Mouse (Mus musculus): Measurements from ENCODE around the gene Klhl10. TPM values are rescaled to one million over a fixed set of nuclear protein-coding genes. Genes with fewer than 3 reads are reported as not detected.

Klhl10 gene
- total RNA-seq, 2 experiments from 2014 or later: 0.61 to 1.4 TPM

DNA sequence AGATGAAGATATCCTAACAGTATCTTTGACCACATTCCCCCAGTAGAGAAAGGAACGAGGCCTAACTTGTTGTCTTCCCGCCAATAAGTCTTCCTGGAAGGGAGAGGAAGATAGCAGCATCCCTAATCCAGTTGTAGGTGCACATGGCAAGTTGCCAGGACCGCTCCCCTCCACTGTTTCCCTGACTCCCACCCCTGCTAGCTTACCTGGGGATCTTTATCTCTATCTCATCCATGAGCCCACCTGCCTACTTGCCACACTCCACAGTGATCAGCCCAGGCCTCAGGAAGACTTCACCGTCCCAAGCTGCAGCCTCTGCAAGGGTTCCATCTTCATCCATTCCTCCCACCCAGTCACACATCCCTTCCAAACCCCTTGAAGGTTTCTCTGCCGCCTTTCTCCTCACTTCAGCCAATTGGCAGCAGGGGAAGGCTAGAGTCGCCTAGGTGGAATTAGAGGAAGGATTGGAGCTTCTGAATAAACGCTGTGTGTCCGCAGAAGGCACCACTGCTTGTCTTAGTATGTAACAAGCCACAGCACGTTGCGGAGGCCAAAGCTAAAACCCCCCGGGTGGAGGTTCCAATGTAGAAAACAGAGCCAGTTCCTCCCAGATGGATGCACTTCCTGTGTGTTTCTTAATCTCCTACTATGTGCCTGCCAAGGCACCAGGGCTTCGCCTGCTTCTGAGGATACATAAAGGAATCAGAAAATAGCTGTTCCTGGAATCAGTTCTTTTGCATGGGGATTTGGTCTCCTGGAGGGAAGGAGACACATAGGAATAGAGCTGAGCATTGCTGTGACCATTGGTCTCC, 41.8 kb upstream of the Klhl10 start:
- no peak overlapping the region for H3K27ac ChIP-seq
- intact Hi-C loops (cut with DNase I): no loop called here
- no peak for TF ChIP-seq CTCF (IDR thresholded peaks at IDR 0.05)
- H3K4me3 ChIP-seq: no peak overlapping the region
- no peak for DNase-seq (ENCODE audit: extremely low spot score in 1 of 2, low spot score in 2 of 2)

DNA sequence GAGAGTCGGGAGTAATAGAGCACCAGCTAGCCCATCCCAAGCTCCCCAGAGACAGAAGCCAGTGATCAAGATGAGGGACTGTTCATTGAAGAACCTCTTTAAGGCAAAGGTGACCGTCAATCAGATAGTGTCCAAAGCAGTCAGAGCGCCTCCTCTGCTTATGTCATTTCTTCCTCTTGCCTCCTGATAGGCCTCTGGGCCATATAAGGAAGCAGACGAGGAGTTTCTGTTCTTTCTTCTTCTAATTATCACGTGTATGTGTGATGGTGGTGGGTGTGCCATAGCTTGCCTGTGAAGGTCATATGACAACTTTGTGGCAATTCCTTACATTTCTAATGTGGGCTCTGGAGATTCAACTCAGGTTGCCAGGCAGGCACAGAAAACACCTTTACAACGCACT, 40.9 kb upstream of the Klhl10 start:
- TF ChIP-seq CTCF (IDR thresholded peaks at IDR 0.05): no peak
- no peak for DNase-seq (ENCODE audit: extremely low spot score in 1 of 2, low spot score in 2 of 2)
- intact Hi-C loops (cut with DNase I): no loop called here

DNA sequence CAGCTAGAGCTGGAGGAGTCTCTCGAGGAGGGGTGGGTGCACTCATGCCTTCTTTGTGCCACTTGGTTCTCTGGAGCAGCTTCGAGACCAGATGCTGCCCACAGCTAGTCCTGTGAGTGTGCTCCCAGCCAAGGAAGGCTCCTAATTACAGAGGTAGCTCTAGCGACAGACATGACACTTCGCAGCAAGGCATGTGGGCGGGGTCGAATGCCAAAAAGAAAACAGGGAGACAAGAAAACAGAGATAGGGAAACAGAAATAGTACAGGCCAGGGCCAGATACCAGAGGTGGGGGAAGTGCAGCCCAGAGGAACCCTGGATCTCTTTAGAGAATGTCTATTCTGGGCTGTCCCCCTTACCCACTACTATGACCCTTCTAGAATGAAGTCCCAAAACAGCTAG, 39.5 kb upstream of the Klhl10 start:
- DNase-seq (ENCODE audit: extremely low spot score in 1 of 2, low spot score in 2 of 2): no peak
- TF ChIP-seq CTCF (IDR thresholded peaks at IDR 0.05): no peak
- intact Hi-C loops (cut with DNase I): no loop called here

More for the DNA sequence above, 40.9 kb upstream of the Klhl10 start:
- Histone ChIP-seq H3K27ac (no peak overlapping the region), H3K4me3 (no peak overlapping the region)

DNA sequence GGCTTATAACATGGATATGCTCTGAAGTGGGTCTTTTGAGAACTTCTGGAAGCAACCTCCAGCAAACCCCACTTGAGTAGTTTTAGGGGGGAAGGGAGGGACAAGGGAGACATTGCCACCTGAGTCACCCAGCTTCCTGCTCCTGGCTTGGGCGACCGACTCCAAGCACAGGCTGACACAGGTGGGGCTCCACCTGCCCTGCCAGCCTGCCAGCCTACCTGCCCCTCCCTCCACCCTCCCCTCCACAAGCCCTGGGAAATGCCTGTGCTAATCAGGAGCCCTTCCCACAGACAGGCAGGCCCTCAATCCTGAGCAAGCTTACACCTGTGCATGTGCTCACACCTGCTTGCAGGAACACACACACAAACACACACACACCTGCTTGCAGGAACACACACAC, 39.0 kb upstream of the Klhl10 start:
- no peak for TF ChIP-seq CTCF (IDR thresholded peaks at IDR 0.05)
- intact Hi-C loops (cut with DNase I): no loop called here
- DNase-seq (ENCODE audit: extremely low spot score in 1 of 2, low spot score in 2 of 2): no peak
- H3K27ac ChIP-seq: no peak overlapping the region
- no peak overlapping the region for H3K4me3 ChIP-seq

More for the DNA sequence above, 39.5 kb upstream of the Klhl10 start:
- no peak overlapping the region for H3K27ac ChIP-seq
- no peak overlapping the region for H3K4me3 ChIP-seq

DNA sequence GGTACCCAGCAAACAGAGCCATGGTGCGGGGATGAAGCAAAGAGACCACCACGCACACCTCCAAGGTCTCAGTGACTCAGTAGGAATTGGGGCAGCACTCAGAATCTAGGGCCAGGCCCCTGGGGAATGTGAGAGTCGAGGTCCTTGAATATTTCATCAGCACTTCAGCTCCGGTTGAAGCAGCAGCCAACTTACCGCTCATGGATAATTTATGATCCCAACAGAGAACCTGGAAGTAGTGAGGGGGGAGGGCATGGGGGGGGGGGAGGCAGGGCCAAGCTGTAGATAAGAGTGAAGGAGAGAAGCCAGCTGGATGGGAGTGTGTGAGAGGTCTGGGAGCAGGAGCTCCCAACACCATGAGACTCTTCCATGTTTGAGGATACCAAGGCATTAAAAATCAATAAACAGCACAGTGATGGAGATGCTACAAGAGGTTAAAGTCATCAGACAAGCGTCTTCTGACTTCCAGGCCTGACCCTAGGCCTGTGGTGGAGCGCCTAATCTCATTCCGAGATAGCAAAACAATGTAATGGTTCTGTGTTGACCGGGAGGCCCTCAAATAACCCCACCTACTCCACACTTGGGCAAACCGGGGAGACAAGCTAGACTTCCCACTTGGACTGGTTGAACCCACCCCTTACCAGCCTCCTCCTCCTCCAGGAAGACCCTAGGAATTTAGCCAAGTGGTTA, 38.1 kb upstream of the Klhl10 start:
- Histone ChIP-seq H3K27ac (no peak overlapping the region), H3K4me3 (no peak overlapping the region)
- DNase-seq (ENCODE audit: extremely low spot score in 1 of 2, low spot score in 2 of 2): no peak
- no peak for TF ChIP-seq CTCF (IDR thresholded peaks at IDR 0.05)
- intact Hi-C loops (cut with DNase I): no loop called here

DNA sequence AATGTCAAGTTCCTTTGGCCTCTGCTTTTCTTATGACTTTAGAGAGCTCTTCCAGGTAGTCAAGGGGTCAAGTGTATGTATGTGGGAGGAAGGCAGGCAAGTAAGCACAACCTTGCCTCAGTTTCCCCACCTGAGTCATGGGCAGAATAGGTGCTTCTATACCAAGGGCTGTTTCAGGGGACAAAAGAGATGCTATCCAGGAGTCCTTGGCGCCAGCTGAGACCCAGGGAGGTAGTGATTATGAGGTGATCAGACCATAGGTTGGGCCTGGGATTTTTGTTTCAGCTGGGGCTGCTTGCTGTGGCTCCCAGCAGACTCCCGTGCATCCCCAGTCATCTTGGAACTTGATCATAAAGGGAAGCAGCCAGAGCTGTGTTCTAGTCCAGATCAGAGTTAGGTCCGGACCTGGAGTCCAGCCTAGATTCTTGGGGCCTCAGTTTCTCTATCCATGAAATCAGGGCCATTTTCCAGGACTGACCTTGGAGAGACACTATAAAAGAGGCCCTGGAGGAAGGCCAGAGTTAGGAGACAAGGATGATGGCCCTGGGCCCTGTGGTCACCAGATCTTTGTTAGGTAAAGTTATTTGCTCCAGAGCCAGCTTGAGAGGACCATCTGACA, 37.2 kb upstream of the Klhl10 start:
- Histone ChIP-seq H3K4me3 (no peak overlapping the region), H3K27ac (no peak overlapping the region)
- intact Hi-C loops (cut with DNase I): no loop called here
- TF ChIP-seq CTCF (IDR thresholded peaks at IDR 0.05): no peak
- no peak for DNase-seq (ENCODE audit: extremely low spot score in 1 of 2, low spot score in 2 of 2)

DNA sequence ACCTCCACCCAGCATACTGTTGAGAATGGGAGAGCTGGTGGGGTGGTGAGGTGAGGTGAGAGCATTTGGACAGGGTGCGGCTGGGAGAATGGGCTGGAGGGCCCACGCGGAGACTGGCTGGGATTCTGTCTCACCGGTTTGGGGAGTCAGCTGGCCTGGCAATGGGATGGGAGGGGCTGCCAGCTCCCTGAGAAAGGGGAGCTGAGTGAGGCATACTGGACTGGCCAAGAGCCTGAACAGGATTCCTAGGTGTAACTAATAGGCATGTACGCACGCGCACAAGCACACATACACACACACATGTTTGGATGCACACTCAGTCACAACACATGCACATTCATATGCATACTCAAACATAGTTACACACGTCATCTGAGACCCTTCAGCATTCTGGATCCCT, 35.4 kb upstream of the Klhl10 start:
- TF ChIP-seq CTCF (IDR thresholded peaks at IDR 0.05): no peak
- Histone ChIP-seq H3K4me3 (no peak overlapping the region), H3K27ac (no peak overlapping the region)
- DNase-seq (ENCODE audit: extremely low spot score in 1 of 2, low spot score in 2 of 2): no peak
- intact Hi-C loops (cut with DNase I): no loop called here

DNA sequence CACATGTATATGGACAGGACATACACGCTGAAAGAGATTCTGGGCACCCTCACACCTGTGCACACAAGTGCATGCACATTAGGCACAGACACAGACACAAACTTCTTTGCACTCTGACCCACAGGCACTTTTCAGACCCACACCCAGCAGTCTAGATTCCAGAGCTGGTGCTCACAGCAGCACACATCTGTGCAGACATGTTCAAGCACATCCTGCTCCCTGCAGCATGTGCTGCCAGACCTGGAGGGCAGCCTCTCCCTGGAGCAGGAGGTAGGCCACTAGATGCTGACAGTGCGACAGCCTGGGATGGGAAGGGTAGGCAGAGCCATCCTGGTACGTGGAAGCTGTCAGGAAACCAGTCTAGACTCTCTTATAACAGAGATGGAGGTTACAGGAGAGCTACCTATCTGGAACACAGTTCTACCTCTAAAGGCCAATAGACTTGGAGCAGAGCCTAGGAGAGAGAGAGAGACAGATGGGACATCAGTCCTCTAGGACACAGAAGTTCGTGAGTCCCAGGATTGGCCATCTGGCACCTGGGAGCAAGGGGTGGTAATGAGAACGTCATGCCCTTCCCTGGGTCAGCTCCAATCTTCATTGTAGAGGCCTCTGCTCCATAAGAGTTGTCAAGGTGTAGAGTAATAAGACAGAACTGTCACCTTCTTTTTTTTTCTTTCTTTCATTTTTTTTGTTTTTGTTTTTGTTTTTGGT, 34.6 kb upstream of the Klhl10 start:
- no peak for TF ChIP-seq CTCF (IDR thresholded peaks at IDR 0.05)
- Histone ChIP-seq H3K4me3 (no peak overlapping the region), H3K27ac (no peak overlapping the region)
- no peak for DNase-seq (ENCODE audit: extremely low spot score in 1 of 2, low spot score in 2 of 2)
- intact Hi-C loops (cut with DNase I): no loop called here

DNA sequence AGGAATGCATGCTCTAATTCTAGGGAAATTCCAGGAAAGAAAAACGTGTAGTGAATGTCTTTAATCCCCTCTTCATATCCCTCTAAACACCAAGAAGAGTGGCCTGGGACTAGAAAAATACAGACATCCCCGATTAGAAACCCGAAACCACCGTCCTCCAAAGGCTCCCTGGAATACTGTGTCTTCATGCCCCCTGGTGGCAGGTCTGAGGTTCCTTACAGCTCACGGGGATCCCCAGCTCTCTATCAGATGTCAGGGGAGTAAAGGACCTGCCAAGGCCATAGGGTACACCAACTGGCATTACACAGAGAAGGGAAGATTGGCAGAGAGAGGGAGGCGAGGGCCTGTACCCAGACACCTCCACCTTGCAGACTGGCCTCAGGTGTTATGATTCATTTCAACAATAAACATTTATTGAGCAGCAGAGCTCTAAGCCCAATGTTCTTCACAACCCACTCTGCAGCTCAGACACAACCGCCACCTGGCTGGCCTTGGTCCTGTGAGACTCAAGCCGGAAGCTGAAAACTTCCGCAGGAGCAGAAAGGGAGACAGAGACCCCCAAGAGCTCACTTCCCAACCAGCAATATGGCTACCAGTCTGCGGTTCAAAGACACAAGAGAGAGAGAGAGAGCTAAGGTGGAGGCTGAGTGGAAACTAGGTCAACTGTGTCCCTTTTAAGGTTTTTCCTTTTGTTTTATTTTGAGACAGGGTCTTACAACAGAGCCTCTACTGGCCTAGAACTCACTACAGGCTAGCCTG, 33.5 kb upstream of the Klhl10 start:
- peak; percentile 83 for TF ChIP-seq CTCF (IDR thresholded peaks at IDR 0.05)
- DNase-seq (ENCODE audit: extremely low spot score in 1 of 2, low spot score in 2 of 2): peak; percentile 63 to 72
- Histone ChIP-seq H3K27ac (no peak overlapping the region), H3K4me3 (no peak overlapping the region)
- intact Hi-C loops (cut with DNase I): loop anchor here (1.0 kb wide), 1 partner anchor 46 kb away; no protein-coding TSS in a partner anchor

DNA sequence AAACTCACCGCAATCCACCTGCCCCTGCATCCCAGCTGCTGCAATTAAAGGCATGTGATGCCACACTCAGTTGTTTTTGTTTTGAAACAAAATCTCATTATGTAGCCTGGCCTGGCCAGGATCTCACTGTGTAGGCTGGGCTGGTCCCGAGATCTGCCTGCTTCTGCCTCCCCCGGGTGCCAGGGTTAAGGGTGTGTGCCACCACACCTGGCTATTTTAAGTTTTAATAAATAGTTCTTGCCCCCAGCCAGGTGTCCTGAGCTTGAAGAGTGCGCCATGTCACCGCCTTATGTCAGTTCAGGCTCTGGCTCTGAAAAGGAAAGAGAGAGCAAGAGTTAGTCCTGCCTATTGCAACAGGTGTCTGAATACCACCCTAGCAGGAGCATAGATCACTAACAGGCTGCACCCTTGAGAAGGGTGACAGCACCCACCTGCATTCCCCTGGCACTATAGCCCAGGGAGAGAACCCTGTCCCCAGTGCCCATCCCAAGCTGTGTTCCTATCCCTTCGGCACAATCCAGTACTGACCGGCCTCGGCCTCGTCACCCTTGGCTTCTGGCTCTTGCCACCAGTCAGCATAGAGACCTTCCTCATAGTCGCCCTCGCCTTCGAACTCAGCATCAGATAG, 32.8 kb upstream of the Klhl10 start:
- Histone ChIP-seq H3K4me3 (no peak overlapping the region), H3K27ac (no peak overlapping the region)
- TF ChIP-seq CTCF (IDR thresholded peaks at IDR 0.05): no peak
- intact Hi-C loops (cut with DNase I): loop anchor here (1.0 kb wide), 1 partner anchor 47 kb away; no protein-coding TSS in a partner anchor
- no peak for DNase-seq (ENCODE audit: extremely low spot score in 1 of 2, low spot score in 2 of 2)

DNA sequence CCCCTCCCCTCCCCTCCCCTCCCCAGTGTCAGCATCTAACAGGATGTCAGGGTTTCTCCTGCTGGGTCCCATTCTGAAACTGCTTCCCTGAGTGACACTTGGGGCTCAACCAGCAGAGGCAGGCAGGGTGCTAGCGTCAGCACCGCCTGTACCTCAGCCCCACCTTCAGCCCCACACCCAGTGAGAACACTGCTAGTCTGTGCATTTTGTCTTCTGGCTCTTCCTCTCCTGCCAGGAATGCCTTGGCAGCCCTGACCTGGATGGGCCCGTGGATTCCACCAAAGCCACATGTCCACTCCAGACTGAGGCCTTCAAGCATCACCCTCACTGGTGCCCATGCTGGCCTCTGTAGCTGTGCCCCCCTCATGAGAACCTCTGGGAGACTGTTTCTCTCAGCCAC, 32.0 kb upstream of the Klhl10 start:
- TF ChIP-seq CTCF (IDR thresholded peaks at IDR 0.05): no peak
- Histone ChIP-seq H3K4me3 (no peak overlapping the region), H3K27ac (no peak overlapping the region)
- intact Hi-C loops (cut with DNase I): no loop called here
- DNase-seq (ENCODE audit: extremely low spot score in 1 of 2, low spot score in 2 of 2): no peak

Data from left cerebral cortex, adult 2 months (tissue).